Mouse (Mus musculus): ENCODE results near the gene Trak1. TPM values are rescaled to one million over a fixed set of nuclear protein-coding genes. Genes with fewer than 3 reads are reported as not detected.

Trak1 gene
- 22.5 and 25.9 TPM in 2 replicates for polyA plus RNA-seq (2015; fragmentation: Nextera tagmentation; extraction: Ambion mirVana)

DNA sequence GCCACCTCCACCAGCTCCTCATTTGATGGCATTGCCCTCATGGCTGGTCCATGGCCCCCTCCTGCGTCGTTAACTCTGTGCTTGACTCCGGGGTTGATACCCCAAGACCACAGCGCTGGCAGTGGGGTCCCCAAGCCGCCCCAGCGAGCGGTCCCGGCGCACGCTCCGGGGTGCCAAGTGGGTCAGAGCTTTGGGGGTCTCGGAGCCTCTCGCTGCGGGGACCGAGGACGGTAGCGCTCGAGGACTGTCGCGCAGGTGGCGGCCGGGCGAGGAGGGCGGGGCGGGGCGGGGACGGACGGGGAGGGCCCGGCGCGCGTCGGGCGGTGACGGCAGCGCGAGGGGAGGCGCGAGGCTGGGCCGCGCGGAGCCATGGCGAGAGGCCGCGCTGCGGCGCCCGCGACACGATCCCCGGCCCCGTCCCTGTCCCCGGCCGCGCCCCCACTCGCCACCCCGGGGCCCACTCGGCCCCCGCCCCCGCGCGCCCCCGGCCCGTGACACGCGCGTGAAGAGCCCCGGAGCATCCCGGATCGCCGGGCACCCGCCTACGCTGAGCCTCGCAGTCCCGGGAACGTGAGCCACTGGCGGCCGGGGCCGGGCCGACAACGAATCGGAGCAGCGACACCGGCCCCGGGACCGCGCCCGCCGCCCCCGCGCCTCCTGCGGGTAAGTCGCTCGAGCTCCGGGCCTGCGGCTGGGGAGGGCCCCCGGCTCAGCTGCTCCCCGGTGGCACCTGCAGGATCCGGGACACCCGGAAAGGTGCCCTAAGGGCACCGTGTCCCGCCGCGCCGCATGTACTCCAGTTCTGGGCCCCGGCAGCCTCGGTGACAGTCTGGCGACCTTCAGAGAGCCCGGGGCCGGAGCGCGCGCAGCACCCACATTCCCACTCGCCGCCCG is at the start of gene Trak1:
Gene Trak1, plus strand, starts transcription at position 332 of the 894 bp plus-strand sequence.
- H3K27ac ChIP-seq = peak within 1 kb of the TSS; percentile 74
- peak within 1 kb of the TSS; percentile 91 for H3K4me3 ChIP-seq
- H3K4me1 ChIP-seq = peaks cover 30% of the 10 kb centered on the region
- WGBS = under 1% methylated on average over 74 of the region's 116 CpGs
- H3K9me3 ChIP-seq = no peaks in the 10 kb centered on the region
- ATAC-seq (ENCODE audit: insufficient number of reproducible peaks, low FRiP score, low TSS enrichment, low read depth) = peak; percentile 76
- peak within 1 kb of the TSS; percentile 89 for H3K9ac ChIP-seq
- H3K27me3 ChIP-seq = peaks cover 14% of the 10 kb centered on the region; the same call in 1 of the 2 replicates
- peak within 1 kb of the TSS; percentile 74 for H3K4me2 ChIP-seq
- H3K36me3 ChIP-seq = no peaks in the 10 kb centered on the region

DNA sequence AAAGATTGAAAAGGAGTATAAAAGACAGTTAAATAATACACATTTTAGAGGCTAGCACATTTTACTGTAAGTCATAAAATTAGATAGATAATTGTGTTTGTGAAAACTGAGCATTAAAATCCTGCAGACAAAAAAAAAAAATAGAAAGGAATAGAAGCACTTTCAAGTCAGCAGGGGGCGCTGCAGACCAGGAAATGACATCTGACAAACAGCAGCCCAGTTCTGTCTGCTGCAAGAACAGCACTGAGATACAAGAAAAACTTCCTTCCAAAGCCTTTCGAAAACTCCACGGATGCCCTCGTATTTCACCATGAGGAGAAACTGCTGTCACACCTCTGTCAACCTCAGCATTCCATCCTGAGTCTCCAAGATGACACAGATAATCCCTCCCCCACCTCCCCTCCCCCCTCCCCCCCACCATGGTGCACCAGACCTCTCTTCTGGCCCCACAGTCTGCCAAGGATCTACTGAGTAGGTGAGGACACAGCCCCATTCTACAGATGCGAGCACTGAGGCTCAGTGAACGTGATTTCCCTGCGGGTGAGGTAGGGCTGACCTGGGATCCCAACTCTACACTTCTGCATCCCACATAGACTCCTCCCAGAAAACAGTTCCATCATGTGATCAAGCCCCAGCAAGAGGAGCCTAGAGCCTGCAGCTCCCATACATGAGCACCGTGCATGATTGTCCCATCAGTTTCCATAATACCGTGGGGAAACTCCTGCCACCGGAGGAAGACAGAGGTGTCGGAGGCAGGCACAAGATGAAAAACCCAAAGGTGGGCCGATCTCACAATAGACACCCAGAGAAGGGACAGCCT is 49.1 kb upstream of the Trak1 start:
- H3K27ac ChIP-seq = no peak overlapping the region
- no peaks in the 10 kb centered on the region for H3K36me3 ChIP-seq
- no peaks in the 10 kb centered on the region for H3K27me3 ChIP-seq
- 62% methylated on average over 12 of the region's 12 CpGs for WGBS
- no peak overlapping the region for H3K4me2 ChIP-seq
- no peaks in the 10 kb centered on the region for H3K9me3 ChIP-seq
- no peaks in the 10 kb centered on the region for H3K4me1 ChIP-seq
- H3K9ac ChIP-seq = no peak overlapping the region
- H3K4me3 ChIP-seq = no peak overlapping the region
- no peak for ATAC-seq (ENCODE audit: insufficient number of reproducible peaks, low FRiP score, low TSS enrichment, low read depth)

DNA sequence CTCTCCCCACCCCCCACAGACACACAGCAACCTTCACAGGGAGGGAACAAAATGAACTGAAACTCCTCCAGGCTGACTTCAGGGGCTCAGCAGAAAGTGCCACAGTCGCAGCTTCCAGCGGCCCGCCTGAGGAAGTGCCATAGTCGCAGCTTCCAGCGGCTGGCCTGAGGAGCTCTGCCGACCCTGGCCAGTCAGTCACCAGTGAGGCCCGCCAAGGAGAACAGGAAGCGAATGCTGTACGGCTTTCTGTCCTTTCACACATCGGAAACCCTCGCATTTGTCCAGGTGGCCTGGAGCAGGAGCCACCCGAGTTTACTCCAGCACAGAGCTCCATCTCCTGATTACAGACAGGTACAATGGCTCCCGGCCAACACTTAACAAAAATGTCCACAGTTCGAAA is 47.5 kb upstream of the Trak1 start:
- WGBS = 47% methylated on average over 14 of the region's 14 CpGs
- no peak overlapping the region for H3K9ac ChIP-seq
- H3K36me3 ChIP-seq = 0 out of 2 replicates have a peak, but pooled peaks cover under 1% of the 10 kb centered on the region
- no peak for ATAC-seq (ENCODE audit: insufficient number of reproducible peaks, low FRiP score, low TSS enrichment, low read depth)
- no peaks in the 10 kb centered on the region for H3K4me1 ChIP-seq
- no peak overlapping the region for H3K4me3 ChIP-seq
- H3K9me3 ChIP-seq = no peaks in the 10 kb centered on the region
- H3K27me3 ChIP-seq = no peaks in the 10 kb centered on the region
- no peak overlapping the region for H3K4me2 ChIP-seq
- H3K27ac ChIP-seq = no peak overlapping the region

DNA sequence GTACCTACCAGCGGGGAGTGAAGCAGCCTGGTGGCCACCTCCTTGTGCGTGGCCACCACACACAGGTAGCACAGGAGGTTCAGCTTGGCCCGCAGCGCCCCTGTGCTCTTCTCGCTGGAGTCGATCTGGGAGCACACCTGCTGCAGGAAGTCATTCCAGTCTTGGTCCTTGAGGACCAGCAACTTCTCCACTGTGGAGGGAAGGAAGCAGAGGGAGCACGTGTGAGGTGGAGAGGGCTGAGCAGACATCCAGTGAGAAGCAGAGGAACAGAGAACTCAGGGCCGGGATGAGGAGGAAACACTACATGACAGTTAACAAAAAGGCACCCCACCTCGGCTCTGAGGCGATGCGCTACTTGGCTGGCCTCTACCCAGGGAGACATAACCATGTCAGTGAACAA is 46.4 kb upstream of the Trak1 start:
- no peak overlapping the region for H3K4me2 ChIP-seq
- ATAC-seq (ENCODE audit: insufficient number of reproducible peaks, low FRiP score, low TSS enrichment, low read depth) = no peak
- no peaks in the 10 kb centered on the region for H3K9me3 ChIP-seq
- 87% methylated on average over 11 of the region's 11 CpGs for WGBS
- H3K9ac ChIP-seq = no peak overlapping the region
- no peaks in the 10 kb centered on the region for H3K27me3 ChIP-seq
- no peak overlapping the region for H3K27ac ChIP-seq
- no peaks in the 10 kb centered on the region for H3K4me1 ChIP-seq
- H3K4me3 ChIP-seq = no peak overlapping the region
- H3K36me3 ChIP-seq = 0 out of 2 replicates have a peak, but pooled peaks cover 3% of the 10 kb centered on the region

DNA sequence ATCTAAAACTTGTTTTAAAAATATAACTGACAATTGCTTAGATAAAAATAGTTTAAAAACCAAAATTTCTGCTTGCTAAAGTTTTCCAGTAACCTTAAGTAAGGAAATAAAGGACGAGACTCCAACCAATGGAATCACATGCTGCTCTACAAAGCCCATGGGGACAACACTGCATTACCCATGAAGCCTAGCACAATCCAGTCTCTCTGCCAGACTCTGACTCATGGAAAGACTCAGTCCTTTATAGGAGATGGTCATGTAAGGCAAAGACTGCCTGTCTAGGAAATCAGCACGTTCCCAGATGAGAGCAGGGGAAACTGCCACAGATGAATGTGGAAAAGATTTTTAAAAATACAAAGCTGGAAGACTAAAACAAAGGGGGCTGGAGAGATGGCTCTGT is 43.3 kb upstream of the Trak1 start:
- Histone ChIP-seq H3K4me1 (no peaks in the 10 kb centered on the region), H3K9me3 (no peaks in the 10 kb centered on the region), H3K36me3 (0 out of 2 replicates have a peak, but pooled peaks cover 3% of the 10 kb centered on the region), H3K4me3 (no peak overlapping the region), H3K27me3 (no peaks in the 10 kb centered on the region), H3K9ac (no peak overlapping the region), H3K4me2 (no peak overlapping the region), H3K27ac (peak overlapping the region; percentile 71)
- peak; percentile 70; the same call in 1 of the 2 replicates for ATAC-seq (ENCODE audit: insufficient number of reproducible peaks, low FRiP score, low TSS enrichment, low read depth)
- 55% methylated on average over 2 of the region's 2 CpGs for WGBS

DNA sequence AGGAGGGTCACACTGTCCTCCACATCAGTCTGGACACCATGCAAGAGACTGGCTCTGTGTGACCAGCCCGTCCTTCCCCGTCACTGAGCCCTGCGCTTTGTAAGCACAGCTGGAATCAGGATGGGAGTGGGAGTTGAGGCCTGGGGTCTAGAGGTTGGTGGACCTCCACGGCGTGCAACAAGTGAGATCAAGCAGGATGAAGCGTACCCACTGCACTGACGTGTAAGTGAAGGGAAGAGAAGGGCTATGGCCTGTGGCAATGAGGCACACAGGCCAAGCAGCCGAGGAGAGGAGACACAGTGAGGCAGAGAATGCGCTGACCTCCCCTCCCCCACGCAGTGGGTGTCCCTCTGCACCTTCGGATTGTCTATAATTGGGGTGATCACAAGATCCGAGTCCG is 42.5 kb upstream of the Trak1 start:
- Histone ChIP-seq H3K36me3 (0 out of 2 replicates have a peak, but pooled peaks cover 3% of the 10 kb centered on the region), H3K4me2 (no peak overlapping the region), H3K9ac (no peak overlapping the region), H3K27ac (no peak overlapping the region), H3K9me3 (no peaks in the 10 kb centered on the region), H3K27me3 (no peaks in the 10 kb centered on the region), H3K4me3 (no peak overlapping the region), H3K4me1 (no peaks in the 10 kb centered on the region)
- WGBS = 92% methylated on average over 13 of the region's 13 CpGs
- no peak for ATAC-seq (ENCODE audit: insufficient number of reproducible peaks, low FRiP score, low TSS enrichment, low read depth)

DNA sequence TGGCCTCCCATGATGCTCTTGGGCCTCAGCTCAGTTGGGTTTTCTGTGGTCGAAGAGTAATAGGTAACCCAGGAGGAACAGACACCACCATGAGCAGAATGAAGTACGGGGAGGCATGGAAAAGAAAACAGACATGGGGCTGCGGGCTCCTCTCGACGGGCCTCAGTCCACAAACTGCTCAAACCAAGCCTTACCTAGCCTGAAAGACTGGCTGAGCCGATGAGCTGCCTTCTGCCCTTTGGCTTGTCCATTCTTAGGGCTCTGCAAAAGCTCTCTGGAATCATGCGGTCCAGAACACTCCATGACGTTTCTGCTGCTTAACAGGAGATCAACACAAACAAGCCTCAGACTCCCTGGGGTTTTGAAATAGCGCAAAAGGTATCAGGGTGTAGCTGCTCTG is 40.2 kb upstream of the Trak1 start:
- Histone ChIP-seq H3K4me3 (no peak overlapping the region), H3K36me3 (0 out of 2 replicates have a peak, but pooled peaks cover 5% of the 10 kb centered on the region), H3K27me3 (no peaks in the 10 kb centered on the region), H3K27ac (no peak overlapping the region), H3K9me3 (no peaks in the 10 kb centered on the region), H3K4me1 (no peaks in the 10 kb centered on the region), H3K9ac (no peak overlapping the region), H3K4me2 (no peak overlapping the region)
- ATAC-seq (ENCODE audit: insufficient number of reproducible peaks, low FRiP score, low TSS enrichment, low read depth) = no peak
- WGBS = 81% methylated on average over 9 of the region's 9 CpGs

DNA sequence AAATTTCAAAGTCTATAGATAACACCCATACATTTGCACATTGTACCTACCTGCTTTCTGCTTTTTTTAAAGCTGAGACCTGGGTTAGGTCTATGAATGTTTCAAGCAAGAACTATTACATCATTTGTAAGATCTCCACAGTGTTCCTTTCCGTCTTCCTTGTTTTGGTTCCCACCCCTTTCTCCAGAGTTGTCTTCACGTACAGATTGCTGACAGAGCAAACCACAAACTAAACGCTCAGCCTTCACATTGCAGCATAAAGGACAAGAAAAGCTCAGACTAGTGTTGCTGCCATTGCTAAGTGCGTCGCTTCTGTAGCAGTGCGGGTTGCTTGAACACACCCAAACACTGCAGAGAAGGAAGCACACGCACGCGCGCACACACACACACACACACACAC is 32.0 kb upstream of the Trak1 start:
- Histone ChIP-seq H3K4me1 (no peaks in the 10 kb centered on the region), H3K9ac (no peak overlapping the region), H3K27ac (no peak overlapping the region), H3K27me3 (no peaks in the 10 kb centered on the region), H3K4me3 (no peak overlapping the region), H3K4me2 (no peak overlapping the region), H3K36me3 (0 out of 2 replicates have a peak, but pooled peaks cover 3% of the 10 kb centered on the region), H3K9me3 (no peaks in the 10 kb centered on the region)
- 80% methylated on average over 10 of the region's 10 CpGs for WGBS
- ATAC-seq (ENCODE audit: insufficient number of reproducible peaks, low FRiP score, low TSS enrichment, low read depth) = no peak

DNA sequence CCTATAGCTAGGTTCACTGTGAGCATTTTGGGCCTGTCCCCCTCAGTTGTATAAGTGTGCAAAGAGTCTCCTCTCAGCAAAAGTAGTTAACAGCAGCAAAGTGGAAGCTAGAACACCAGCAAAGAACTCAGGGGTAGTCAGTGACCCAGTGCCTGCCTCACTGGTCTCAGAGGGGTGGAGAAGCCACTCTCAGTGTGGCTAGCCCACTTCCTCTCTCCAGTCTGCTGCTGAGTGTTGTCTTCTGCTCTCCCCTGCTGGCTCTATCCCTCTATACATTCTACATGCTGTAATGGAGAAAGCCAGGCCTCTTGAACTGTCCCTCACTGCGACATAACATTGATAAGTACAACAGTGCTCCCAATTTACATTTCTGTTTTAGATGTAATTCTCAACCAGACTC is 26.2 kb upstream of the Trak1 start:
- 85% methylated on average over 1 of the region's 1 CpGs for WGBS
- Histone ChIP-seq H3K9ac (no peak overlapping the region), H3K4me2 (no peak overlapping the region), H3K4me1 (no peaks in the 10 kb centered on the region), H3K27me3 (no peaks in the 10 kb centered on the region), H3K4me3 (no peak overlapping the region), H3K9me3 (no peaks in the 10 kb centered on the region), H3K27ac (no peak overlapping the region), H3K36me3 (no peaks in the 10 kb centered on the region)
- no peak for ATAC-seq (ENCODE audit: insufficient number of reproducible peaks, low FRiP score, low TSS enrichment, low read depth)

DNA sequence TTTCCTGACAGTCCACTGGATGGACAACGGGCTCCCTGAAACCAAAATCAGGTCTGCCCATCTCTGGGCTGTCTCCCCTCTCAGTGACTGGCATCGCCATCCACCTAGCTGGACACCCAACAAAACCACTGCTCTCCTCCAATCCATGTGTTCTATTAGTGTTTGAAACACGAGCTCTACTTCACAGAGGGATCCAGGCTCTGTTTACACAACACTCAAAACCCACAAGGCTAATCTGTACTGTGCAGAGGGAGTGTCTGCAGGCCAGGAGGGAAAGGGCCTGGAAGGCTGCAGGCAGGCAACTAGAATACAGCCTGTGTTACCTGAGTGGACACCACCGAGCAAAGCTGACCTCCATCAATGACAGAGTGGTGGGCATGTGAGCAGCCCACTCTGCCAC is 25.7 kb upstream of the Trak1 start:
- Histone ChIP-seq H3K4me1 (peaks cover 2% of the 10 kb centered on the region; the same call in 1 of the 2 replicates), H3K36me3 (no peaks in the 10 kb centered on the region), H3K4me2 (no peak overlapping the region), H3K27me3 (no peaks in the 10 kb centered on the region), H3K9ac (no peak overlapping the region), H3K4me3 (no peak overlapping the region), H3K27ac (no peak overlapping the region), H3K9me3 (no peaks in the 10 kb centered on the region)
- ATAC-seq (ENCODE audit: insufficient number of reproducible peaks, low FRiP score, low TSS enrichment, low read depth) = no peak
- 67% methylated on average over 4 of the region's 4 CpGs for WGBS

DNA sequence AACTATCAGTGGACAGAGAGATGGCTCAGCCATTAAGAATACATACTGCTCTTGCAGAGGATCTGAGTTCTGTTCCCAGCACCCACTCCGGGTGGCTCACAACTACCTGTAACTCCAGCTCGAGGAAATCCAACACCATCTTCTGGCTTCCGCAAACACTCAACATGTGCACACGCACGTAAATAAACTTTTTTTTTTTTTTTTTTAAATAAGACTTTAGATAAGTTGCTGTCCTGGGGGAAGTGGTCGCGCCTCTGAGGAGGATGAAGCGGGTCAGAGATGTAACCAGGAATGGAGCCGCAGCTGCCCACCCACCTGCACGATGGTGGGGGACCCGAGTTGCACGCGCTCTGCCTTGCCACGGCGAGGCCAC is 20.6 kb upstream of the Trak1 start:
- H3K9me3 ChIP-seq = no peaks in the 10 kb centered on the region
- peak overlapping the region; percentile 68 for H3K4me3 ChIP-seq
- no peaks in the 10 kb centered on the region for H3K27me3 ChIP-seq
- no peak overlapping the region for H3K27ac ChIP-seq
- no peak for ATAC-seq (ENCODE audit: insufficient number of reproducible peaks, low FRiP score, low TSS enrichment, low read depth)
- peaks cover 9% of the 10 kb centered on the region for H3K4me1 ChIP-seq
- peak overlapping the region; percentile 87 for H3K4me2 ChIP-seq
- WGBS = 15% methylated on average over 15 of the region's 15 CpGs
- H3K36me3 ChIP-seq = no peaks in the 10 kb centered on the region
- H3K9ac ChIP-seq = peak overlapping the region; percentile 47; the same call in 1 of the 2 replicates

Measured in limb, embryonic 15.5 days (tissue).